Mouse (Mus musculus) forebrain, postnatal 0 days (tissue): ENCODE results near the gene Wdr95. TPM values are rescaled to one million over a fixed set of nuclear protein-coding genes. Genes with fewer than 3 reads are reported as not detected.
A peak's percentile ranks its signal among the peaks of the same experiment; 100 is the strongest.

Experiments
- ATAC-seq: fragments of 200-750 bp; cut with Nextera tagmentation; 2 replicates; pipeline ENCODE4 v1.8.0; 2017; ENCODE audit warnings: mild to moderate bottlenecking, moderate library complexity
- DNase-seq: peaks from one replicate; pipeline ENCODE4 v3.0.0-alpha.2; 2015
- H3K27ac ChIP-seq: fragments of 300-500 bp; sonication (generic); 2 replicates; pipeline ENCODE4 v1.5.1; 2014; ENCODE audit warnings: low read depth, mild to moderate bottlenecking, antibody characterized with exemption, low read length, moderate library complexity, mixed read lengths
- H3K27me3 ChIP-seq: fragments of 300-500 bp; sonication (generic); 2 replicates; pipeline ENCODE4 v1.6.1; 2014; ENCODE audit warnings: mild to moderate bottlenecking, low read length, mixed read lengths; ENCODE audit not compliant: insufficient read depth
- H3K36me3 ChIP-seq: fragments of 300-500 bp; sonication (generic); 2 replicates; pipeline ENCODE4 v1.6.1; 2014; ENCODE audit warnings: mild to moderate bottlenecking, moderate library complexity; ENCODE audit not compliant: insufficient read depth
- H3K4me1 ChIP-seq: fragments of 300-500 bp; sonication (generic); 2 replicates; pipeline ENCODE4 v1.6.1; 2014; ENCODE audit warnings: antibody characterized with exemption; ENCODE audit not compliant: insufficient read depth
- H3K4me2 ChIP-seq: fragments of 300-500 bp; sonication (generic); 2 replicates; pipeline ENCODE4 v1.6.1; 2014; ENCODE audit warnings: low read depth, mild to moderate bottlenecking, moderate library complexity
- H3K4me3 ChIP-seq: fragments of 300-500 bp; sonication (generic); 2 replicates; pipeline ENCODE4 v1.5.1; 2014; ENCODE audit warnings: low read depth, low read length, mixed read lengths
- H3K9ac ChIP-seq: fragments of 300-500 bp; sonication (generic); 2 replicates; pipeline ENCODE4 v1.6.1; 2014; ENCODE audit warnings: mild to moderate bottlenecking
- H3K9me3 ChIP-seq: fragments of 300-500 bp; sonication (generic); 2 replicates; pipeline ENCODE4 v1.6.1; 2016; ENCODE audit warnings: low read length
- CTCF ChIP-seq: sonication (generic); IDR thresholded peaks from 2 replicates; pipeline ENCODE4 v1.5.1; 2016; ENCODE audit warnings: antibody characterized with exemption, control low read depth, low read depth
- WGBS: fragments of 180-500 bp; shearing (Covaris S2); extraction: QIAGEN DNeasy Blood & Tissue Kit; methylation state at CpG from one replicate; pipeline ENCODE4 v1.1.7; 2014; 5-methylcytosine and 5-hydroxymethylcytosine counted together
- polyA plus RNA-seq: library from polyadenylated mRNA; unstranded; fragments of >200 nt; fragmentation: Nextera tagmentation; extraction: Ambion mirVana; gene quantifications from 2 replicates; pipeline ENCODE4 v1.2.1, GENCODE M21; 2015
- total RNA-seq: library from RNA; depleted of rRNA; stranded (reverse); fragments of >200 nt; gene quantifications from 2 replicates; pipeline ENCODE4 v1.2.3, GENCODE M21; 2014

Gene Wdr95
- total and polyA plus RNA-seq, 2 experiments from 2014 or later, result 0.38 to 0.84 TPM

DNA sequence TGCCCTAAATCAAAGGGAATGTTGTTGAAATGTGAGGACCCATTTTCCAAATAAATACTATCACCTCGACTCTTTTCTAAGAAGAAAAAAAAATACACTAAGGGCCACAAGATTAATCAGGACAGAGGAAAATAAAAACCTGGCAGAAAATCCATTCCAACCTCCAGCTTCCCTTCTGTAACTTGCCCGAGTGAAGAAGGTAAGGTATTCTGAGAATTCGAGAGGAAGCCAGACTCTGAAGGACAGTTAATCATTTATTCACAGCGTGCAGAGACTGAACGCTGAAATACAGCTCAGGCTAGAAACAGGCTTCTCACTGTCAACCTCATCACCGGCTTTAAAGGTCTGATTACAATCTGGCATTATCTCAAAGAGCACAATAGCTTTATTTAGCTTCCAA lies 94.2 kb downstream of the Wdr95 start:
- ATAC-seq, result no peak
- Histone ChIP-seq H3K27ac (no peak overlapping the region), H3K9ac (no peak overlapping the region), H3K36me3 (peaks cover 82% of the 10 kb centered on the region), H3K27me3 (no peaks in the 10 kb centered on the region), H3K4me1 (no peaks in the 10 kb centered on the region), H3K4me3 (no peak overlapping the region), H3K9me3 (no peaks in the 10 kb centered on the region), H3K4me2 (no peak overlapping the region)
- WGBS, result 76% methylated on average over 6 of the region's 6 CpGs
- TF ChIP-seq CTCF, result no peak
- no peak for DNase-seq

DNA sequence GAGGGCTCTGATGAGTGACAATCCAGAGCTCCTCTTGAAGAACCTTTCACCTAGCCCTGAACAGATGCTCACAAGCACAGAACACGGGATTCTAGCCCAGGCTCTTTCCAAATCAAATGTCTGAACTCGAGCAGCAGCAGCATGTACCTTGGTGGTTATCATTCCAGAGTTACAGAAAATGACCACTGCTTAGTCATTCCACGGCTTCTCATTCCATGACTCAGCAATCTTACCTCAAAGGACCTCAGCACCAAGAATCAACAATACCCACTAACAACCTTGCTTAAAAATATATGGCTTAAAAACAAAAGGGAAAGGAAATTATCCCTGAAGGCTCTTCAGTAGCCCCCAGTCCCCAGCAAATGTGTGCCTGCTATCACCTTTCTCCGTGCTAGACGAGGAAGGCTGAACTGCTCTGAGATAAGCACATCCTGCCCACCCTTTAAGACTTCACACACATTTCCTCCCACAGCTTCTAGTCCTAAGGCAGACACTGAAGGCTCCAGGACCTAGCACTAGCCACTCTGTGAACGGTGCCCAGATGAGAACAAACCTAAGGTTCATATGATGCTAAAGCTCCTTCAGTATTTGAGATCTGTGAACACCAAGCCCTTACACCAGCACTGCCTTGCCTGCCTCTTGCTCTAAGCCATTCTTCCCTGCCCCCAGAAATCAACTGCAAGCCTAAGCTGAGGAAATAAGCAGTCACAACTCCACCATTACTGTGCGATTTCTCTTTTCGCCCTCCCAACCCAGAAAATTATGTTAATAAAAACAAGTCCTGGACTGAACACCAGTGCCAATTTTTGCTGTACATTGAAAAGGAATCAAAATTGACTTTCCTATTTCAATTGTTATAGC lies 95.6 kb downstream of the Wdr95 start:
- no peak for TF ChIP-seq CTCF
- Histone ChIP-seq H3K27me3 (no peaks in the 10 kb centered on the region), H3K27ac (no peak overlapping the region), H3K4me1 (no peaks in the 10 kb centered on the region), H3K4me3 (no peak overlapping the region), H3K4me2 (no peak overlapping the region), H3K9me3 (no peaks in the 10 kb centered on the region), H3K36me3 (peaks cover 77% of the 10 kb centered on the region), H3K9ac (no peak overlapping the region)
- ATAC-seq (no peak), DNase-seq (no peak)
- 91% methylated on average over 8 of the region's 8 CpGs for WGBS

DNA sequence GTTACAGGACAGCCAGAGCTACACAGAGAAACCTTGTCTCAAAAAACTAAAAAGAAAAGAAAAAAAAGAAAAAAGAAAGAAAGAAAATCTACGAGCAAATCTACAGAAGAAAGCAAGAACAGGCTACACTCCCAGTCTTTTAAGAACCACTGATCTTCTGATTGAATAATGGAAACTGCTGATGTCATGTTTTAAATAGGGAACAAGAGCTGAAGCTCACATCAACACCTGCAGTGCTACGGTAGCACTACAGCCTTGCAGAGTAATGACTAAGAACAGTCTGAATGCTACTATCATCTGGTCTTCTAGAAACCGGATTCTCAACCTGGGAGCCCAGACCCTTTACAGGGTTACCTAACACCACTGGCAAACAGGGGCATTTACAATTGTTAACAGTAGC lies 97.1 kb downstream of the Wdr95 start:
- H3K9ac ChIP-seq, result no peak overlapping the region
- no peaks in the 10 kb centered on the region for H3K9me3 ChIP-seq
- H3K4me3 ChIP-seq, result no peak overlapping the region
- no peak overlapping the region for H3K27ac ChIP-seq
- H3K4me1 ChIP-seq, result no peaks in the 10 kb centered on the region
- no peaks in the 10 kb centered on the region for H3K27me3 ChIP-seq
- ATAC-seq, result no peak
- no peak overlapping the region for H3K4me2 ChIP-seq
- no peak for DNase-seq
- peaks cover 79% of the 10 kb centered on the region for H3K36me3 ChIP-seq
- WGBS, result 85% methylated on average over 3 of the region's 3 CpGs
- no peak for TF ChIP-seq CTCF

DNA sequence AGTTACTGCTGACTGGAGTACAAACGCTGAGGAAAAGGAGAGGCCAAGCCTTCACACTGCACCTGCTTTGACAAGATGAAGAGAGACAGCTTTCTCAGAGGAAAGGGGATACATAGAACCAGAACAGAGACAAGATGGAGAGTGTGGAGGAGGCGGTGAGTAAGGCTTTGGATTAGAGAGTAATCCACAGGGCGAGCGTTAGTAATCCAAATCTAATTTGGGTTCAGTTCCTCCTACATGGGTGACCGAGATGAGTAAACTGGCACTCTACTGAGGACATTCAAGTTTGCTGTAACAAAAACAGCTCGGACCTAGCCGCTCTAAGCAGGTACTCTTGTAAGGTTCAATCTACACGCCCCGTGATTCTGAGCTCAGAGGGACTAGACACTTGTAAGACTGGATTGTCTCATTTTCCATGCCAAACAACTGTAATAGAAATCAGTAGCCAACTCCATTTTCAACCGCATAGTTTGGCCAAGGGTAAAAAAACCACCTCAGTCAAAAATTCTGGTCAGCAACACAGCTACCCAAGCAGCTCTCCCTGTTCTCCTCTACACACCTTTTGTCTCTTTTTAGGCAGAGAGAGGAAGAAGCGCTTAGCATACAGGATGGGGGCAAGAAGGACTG lies 106.0 kb downstream of the Wdr95 start:
- H3K4me2 ChIP-seq, result peak overlapping the region; percentile 64
- peaks cover 10% of the 10 kb centered on the region; the same call in 1 of the 2 replicates for H3K4me1 ChIP-seq
- H3K9ac ChIP-seq, result peak overlapping the region; percentile 76
- ATAC-seq (no peak), DNase-seq (no peak)
- no peaks in the 10 kb centered on the region for H3K27me3 ChIP-seq
- no peaks in the 10 kb centered on the region for H3K9me3 ChIP-seq
- peaks cover 33% of the 10 kb centered on the region for H3K36me3 ChIP-seq
- H3K4me3 ChIP-seq, result peak overlapping the region; percentile 79
- no peak for TF ChIP-seq CTCF
- no peak overlapping the region for H3K27ac ChIP-seq
- 57% methylated on average over 11 of the region's 11 CpGs for WGBS

- under 1% methylated on average over 24 of the region's 24 CpGs for WGBS
- H3K9me3 ChIP-seq, result no peaks in the 10 kb centered on the region
- ATAC-seq, result peak; percentile 1
Measured at GRCm38 (mm10) chr5:149635556-149635955, 107.1 kb downstream of the Wdr95 start.

DNA sequence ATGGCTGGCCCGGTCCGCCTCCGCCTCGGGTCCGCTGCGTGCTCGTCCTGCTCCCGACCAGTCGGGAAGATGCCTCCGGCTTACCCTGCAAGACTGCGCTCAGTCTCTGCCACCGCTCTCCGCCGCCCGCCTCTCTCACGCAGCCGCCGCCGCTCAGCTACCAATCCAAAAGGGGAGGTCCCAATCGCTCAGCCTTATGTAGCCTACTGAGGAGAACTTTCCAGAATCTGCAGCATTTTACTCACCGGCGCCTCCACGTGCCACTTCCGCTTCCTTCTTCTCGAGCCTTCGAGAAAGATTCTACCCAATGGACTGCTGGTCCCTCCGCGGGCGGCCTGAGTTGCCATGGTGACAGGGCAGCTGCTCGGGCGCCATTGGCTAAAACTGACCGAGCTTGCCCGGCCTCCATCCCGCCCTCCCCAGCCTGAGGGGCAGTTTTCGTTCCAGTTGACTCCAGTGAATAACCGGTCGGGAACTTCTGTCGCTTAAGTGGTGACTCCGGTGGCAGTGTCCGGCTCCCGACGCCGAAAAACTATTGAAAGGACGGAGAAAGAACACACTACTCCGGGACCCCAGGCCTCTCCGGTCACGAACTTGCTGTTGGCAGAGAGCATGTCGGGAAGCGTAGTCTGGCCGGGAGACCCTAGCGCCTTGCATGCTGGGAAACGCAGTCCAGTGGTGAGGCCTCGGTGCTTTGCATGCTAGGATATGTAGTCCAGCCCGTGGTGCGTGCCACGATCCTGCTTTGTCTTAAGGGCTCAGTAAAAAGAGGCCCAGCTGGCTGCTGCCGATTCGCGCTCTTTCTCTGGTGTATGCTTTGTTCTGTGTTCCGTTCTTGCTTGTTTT lies 107.8 kb downstream of the Wdr95 start, which contains the start of gene Hsph1:
Gene Hsph1 (minus strand): TSS at position 302 of the 846 bp plus-strand sequence.
- Histone ChIP-seq H3K27ac (peak within 1 kb of the TSS; percentile 92), H3K4me1 (peaks cover 10% of the 10 kb centered on the region; the same call in 1 of the 2 replicates), H3K9ac (peak within 1 kb of the TSS; percentile 76), H3K36me3 (peaks cover 15% of the 10 kb centered on the region), H3K4me3 (peak within 1 kb of the TSS; percentile 79), H3K4me2 (peak within 1 kb of the TSS; percentile 64), H3K27me3 (no peaks in the 10 kb centered on the region), H3K9me3 (no peaks in the 10 kb centered on the region)
- under 1% methylated on average over 60 of the region's 60 CpGs for WGBS
- peak; percentile 54 for TF ChIP-seq CTCF
- peak; percentile 99 for DNase-seq
- ATAC-seq, result peak; percentile 98

More at GRCm38 (mm10) chr5:149635556-149635955, 107.1 kb downstream of the Wdr95 start:
- Histone ChIP-seq H3K4me2 (peak overlapping the region; percentile 64), H3K4me3 (peak overlapping the region; percentile 79), H3K27me3 (no peaks in the 10 kb centered on the region), H3K36me3 (peaks cover 22% of the 10 kb centered on the region), H3K9ac (peak overlapping the region; percentile 76), H3K4me1 (peaks cover 10% of the 10 kb centered on the region; the same call in 1 of the 2 replicates), H3K27ac (peak overlapping the region; percentile 92)
- TF ChIP-seq CTCF, result no peak
- DNase-seq, result peak; percentile 52
